Mouse (Mus musculus) kidney, postnatal 36 days (tissue): ENCODE results near the gene Trmt2b.
"Not testable (repeated sequence)": the region's sequence is repeated elsewhere in the genome, so short reads cannot be mapped to it uniquely, and the experiment has no call there.

Experiments used
- DNase-seq, 2 experiments: peaks; one replicate each; pipeline ENCODE4 v3.0.0; 2021 to 2022; ENCODE audit warnings: mixed read lengths in 2 of 2

The Trmt2b gene

DNA sequence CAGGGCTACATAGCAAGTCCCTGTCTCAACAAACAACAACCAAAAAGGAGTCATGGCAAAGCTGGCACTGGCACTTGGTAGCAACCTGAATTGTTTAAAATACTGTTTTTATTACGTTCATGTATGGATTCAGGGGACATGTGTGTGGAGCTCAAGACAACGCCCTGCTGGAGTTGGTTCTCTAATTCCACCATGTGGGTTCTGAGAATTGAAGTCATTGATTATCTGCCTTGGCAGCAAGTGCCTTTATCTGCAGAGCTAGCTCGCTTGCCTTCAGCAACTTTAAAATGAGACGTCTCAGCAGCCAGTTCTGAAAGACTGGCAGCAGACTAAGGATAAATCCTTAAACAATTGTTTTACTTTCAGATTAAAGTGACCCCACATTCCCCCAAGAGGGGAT lies 58.6 kb downstream of the Trmt2b start:
- DNase-seq: no peak

DNA sequence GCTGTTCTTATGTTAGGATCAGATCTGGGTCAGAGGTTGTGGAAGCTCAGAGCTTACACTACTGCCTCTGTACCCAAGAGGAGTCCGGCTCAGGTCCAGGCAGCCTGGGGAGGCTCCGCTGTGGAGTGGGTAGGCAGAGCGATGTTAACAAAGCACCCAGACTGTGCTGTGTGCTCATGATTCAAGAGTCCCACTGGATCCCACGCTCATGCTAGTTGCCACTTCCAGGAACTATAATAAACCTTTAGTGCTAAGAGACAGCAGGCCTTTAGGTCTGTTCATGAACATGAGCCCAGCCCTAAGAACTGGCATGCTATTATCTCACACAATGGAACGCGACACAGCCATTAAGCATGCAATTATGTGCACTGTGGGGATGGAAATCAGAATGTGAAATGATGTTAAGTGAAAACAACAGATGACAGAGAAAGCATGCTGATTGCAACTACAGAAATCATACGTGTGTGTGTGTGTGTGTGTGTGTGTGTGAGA lies 65.6 kb downstream of the Trmt2b start:
- DNase-seq: no peak

DNA sequence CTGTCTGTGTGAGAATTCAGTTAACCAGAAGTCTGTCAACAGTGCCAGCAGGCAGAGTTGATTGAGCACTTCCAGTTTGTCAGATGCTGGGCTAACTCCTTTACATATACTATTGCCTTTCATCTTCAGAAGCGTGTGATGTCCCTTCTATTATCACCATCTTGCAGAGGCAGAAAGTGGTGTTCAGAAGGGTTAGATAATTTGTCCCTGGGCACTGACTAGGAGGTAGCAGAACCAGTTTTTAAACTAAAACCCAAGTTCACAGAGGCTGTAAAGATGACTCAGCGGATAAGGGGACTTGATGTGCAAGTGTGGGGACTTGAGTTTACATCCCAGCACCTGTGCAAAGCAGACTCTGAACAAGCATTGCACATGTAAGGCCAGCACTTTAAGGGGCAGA lies 68.3 kb downstream of the Trmt2b start:
- no peak for DNase-seq

DNA sequence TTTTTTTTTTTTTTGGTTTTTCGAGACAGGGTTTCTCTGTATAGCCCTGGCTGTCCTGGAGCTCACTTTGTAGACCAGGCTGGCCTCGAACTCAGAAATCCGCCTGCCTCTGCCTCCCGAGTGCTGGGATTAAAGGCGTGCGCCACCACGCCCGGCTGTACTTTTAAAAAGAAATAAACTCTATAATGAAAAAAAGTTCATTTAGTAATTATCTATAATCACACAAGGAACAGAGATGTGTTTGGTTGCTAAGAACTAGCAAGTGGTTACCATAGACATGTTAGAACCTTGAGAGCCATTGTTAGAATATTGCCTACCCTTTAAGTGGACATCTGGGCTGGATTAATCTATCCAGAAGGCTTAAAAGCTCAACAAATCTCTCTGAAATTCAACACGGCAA lies 89.6 kb downstream of the Trmt2b start, which contains the start of gene Arl13a:
TSS of gene Arl13a (plus strand) at position 301 of the 400 bp plus-strand sequence.
- DNase-seq: not testable (repeated sequence)

DNA sequence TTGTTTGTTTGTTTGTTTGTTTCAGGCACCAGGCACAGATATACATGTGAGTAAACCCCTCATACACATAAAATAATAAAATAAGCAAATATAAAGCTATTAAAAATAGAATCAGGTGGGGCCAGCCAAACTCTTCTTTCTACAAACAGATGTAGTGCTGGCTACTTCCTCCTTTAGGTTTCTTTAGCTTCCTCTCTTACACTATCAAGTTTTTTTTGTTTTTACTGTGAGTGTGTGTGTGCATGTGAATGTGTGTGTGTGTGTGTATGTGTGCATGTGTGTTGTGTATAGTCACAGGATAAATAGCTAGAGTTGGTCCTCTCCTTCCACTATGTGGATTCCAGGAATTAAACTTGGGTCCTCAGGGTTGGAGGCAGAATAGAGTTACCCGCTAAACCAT lies 102.1 kb downstream of the Trmt2b start:
- no peak for DNase-seq
